Mouse (Mus musculus) E14TG2a.4 (cell line): ENCODE measurements around the gene Rxfp2.

ENCODE experiments used
- H3K27me3 ChIP-seq: 2 replicates; pipeline ENCODE4 v1.6.1; 2014; ENCODE audit warnings: low read length, control low read depth; ENCODE audit not compliant: insufficient read depth
- H3K36me3 ChIP-seq: 2 replicates; pipeline ENCODE4 v1.6.1; 2014; ENCODE audit warnings: low read length, control low read depth; ENCODE audit not compliant: insufficient read depth
- H3K4me1 ChIP-seq: replicated peaks from 2 replicates; pipeline ENCODE4 v1.6.1; 2014; ENCODE audit warnings: low read depth, low read length, control low read depth
- H3K4me3 ChIP-seq: replicated peaks from 2 replicates; pipeline ENCODE4 v1.5.1; 2014; ENCODE audit warnings: mild to moderate bottlenecking, low read length
- H3K9me3 ChIP-seq: 2 replicates; pipeline ENCODE4 v1.6.1; 2014; ENCODE audit warnings: low read length, control low read depth
- CTCF ChIP-seq: conservative IDR thresholded peaks from 2 replicates; pipeline ENCODE4 v1.5.1; 2014; ENCODE audit warnings: low read length
- NANOG ChIP-seq: IDR thresholded peaks from 2 replicates; pipeline ENCODE4 v1.6.1; 2014; ENCODE audit warnings: borderline replicate concordance, low read length, mixed read lengths
- POU5F1 ChIP-seq: IDR thresholded peaks from 2 replicates; pipeline ENCODE4 v1.6.1; 2014; ENCODE audit warnings: low read length, borderline replicate concordance

Gene Rxfp2

GRCm38 (mm10) chr5:150120676-150121075 is 102.2 kb downstream of the Rxfp2 start:
- Histone ChIP-seq H3K4me1 (peaks cover 24% of the 10 kb centered on the region), H3K27me3 (no peaks in the 10 kb centered on the region), H3K9me3 (peaks cover 4% of the 10 kb centered on the region), H3K36me3 (no peaks in the 10 kb centered on the region), H3K4me3 (no peak overlapping the region)
- TF ChIP-seq NANOG, result no peak
- no peak for TF ChIP-seq CTCF
- no peak for TF ChIP-seq POU5F1

GRCm38 (mm10) chr5:150122095-150122494 is 103.6 kb downstream of the Rxfp2 start:
- H3K4me3 ChIP-seq, result no peak overlapping the region
- peaks cover 19% of the 10 kb centered on the region for H3K4me1 ChIP-seq
- H3K9me3 ChIP-seq, result peaks cover under 1% of the 10 kb centered on the region
- no peaks in the 10 kb centered on the region for H3K27me3 ChIP-seq
- H3K36me3 ChIP-seq, result no peaks in the 10 kb centered on the region
- no peak for TF ChIP-seq POU5F1
- TF ChIP-seq NANOG, result no peak
- TF ChIP-seq CTCF, result no peak

- no peaks in the 10 kb centered on the region for H3K27me3 ChIP-seq
- H3K4me3 ChIP-seq, result no peak overlapping the region
- TF ChIP-seq POU5F1, result no peak
- no peak for TF ChIP-seq NANOG
- no peak for TF ChIP-seq CTCF
- H3K36me3 ChIP-seq, result no peaks in the 10 kb centered on the region
- H3K4me1 ChIP-seq, result peaks cover 16% of the 10 kb centered on the region
- no peaks in the 10 kb centered on the region for H3K9me3 ChIP-seq
Observed at GRCm38 (mm10) chr5:150122571-150122970, 104.1 kb downstream of the Rxfp2 start.

- Histone ChIP-seq H3K9me3 (no peaks in the 10 kb centered on the region), H3K27me3 (no peaks in the 10 kb centered on the region), H3K4me3 (no peak overlapping the region), H3K36me3 (no peaks in the 10 kb centered on the region), H3K4me1 (peaks cover 2% of the 10 kb centered on the region; the same call in 1 of the 2 replicates)
- TF ChIP-seq CTCF, result no peak
- no peak for TF ChIP-seq NANOG
- no peak for TF ChIP-seq POU5F1
Observed at GRCm38 (mm10) chr5:150125920-150126319, 107.4 kb downstream of the Rxfp2 start.

DNA sequence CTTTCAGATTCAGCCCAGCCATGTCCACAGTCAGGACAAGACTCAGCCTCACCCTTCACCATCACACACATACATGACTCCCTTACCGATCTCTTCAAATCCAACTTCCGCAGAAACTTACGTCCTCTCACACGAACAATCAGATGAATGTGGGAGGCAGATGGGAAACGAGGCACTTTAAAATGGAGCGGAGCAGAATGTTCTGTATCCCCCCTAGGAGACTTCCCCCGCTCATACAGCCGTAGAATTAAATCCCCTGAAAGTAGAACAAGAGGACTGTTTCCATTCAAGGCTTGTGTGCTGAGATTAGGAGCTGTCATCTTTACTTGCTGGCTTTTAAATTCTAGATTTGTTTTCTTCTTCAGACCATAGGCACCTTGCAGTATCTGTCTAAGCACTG is 110.0 kb downstream of the Rxfp2 start:
- Histone ChIP-seq H3K4me3 (no peak overlapping the region), H3K4me1 (no peaks in the 10 kb centered on the region), H3K9me3 (no peaks in the 10 kb centered on the region), H3K36me3 (no peaks in the 10 kb centered on the region), H3K27me3 (no peaks in the 10 kb centered on the region)
- TF ChIP-seq CTCF (no peak), NANOG (no peak), POU5F1 (no peak)

GRCm38 (mm10) chr5:150130144-150130543 is 111.7 kb downstream of the Rxfp2 start:
- no peaks in the 10 kb centered on the region for H3K9me3 ChIP-seq
- no peak for TF ChIP-seq POU5F1
- no peak for TF ChIP-seq CTCF
- TF ChIP-seq NANOG, result no peak
- H3K4me3 ChIP-seq, result no peak overlapping the region
- H3K27me3 ChIP-seq, result no peaks in the 10 kb centered on the region
- H3K36me3 ChIP-seq, result no peaks in the 10 kb centered on the region
- H3K4me1 ChIP-seq, result no peaks in the 10 kb centered on the region

GRCm38 (mm10) chr5:150131166-150131565 is 112.7 kb downstream of the Rxfp2 start:
- no peaks in the 10 kb centered on the region for H3K27me3 ChIP-seq
- H3K4me3 ChIP-seq, result no peak overlapping the region
- TF ChIP-seq NANOG (no peak), POU5F1 (no peak), CTCF (no peak)

More at GRCm38 (mm10) chr5:150131166-150131565, 112.7 kb downstream of the Rxfp2 start:
- no peaks in the 10 kb centered on the region for H3K36me3 ChIP-seq
- no peaks in the 10 kb centered on the region for H3K9me3 ChIP-seq
- no peaks in the 10 kb centered on the region for H3K4me1 ChIP-seq
